Mouse (Mus musculus) adrenal gland, adult (tissue): Measurements from ENCODE around the gene Etfa.

ENCODE experiments used
- DNase-seq, 2 experiments: peaks; one replicate each; pipeline ENCODE4 v3.0.0; 2022 to 2023; ENCODE audit warnings: low spot score in 1 of 2; ENCODE audit not compliant: inconsistent age in 2 of 2

Etfa gene

GRCm38 (mm10) chr9:55525716-55526115 lies 13.7 kb upstream of the Etfa start:
- peak in 1 of 2 experiments; percentile 49 for DNase-seq

GRCm38 (mm10) chr9:55511521-55511993 lies 486 bp downstream of the Etfa start:
- peak in 1 of 2 experiments; percentile 69 for DNase-seq

- DNase-seq: peak; percentile 14 to 77
Observed at GRCm38 (mm10) chr9:55510651-55511235, 1.3 kb downstream of the Etfa start.

- no peak for DNase-seq
Observed at GRCm38 (mm10) chr9:55509731-55510130, 2.3 kb downstream of the Etfa start.

- DNase-seq: peak in 1 of 2 experiments; percentile 56
Observed at GRCm38 (mm10) chr9:55508701-55509100, 3.3 kb downstream of the Etfa start.

GRCm38 (mm10) chr9:55507922-55508321 lies 4.1 kb downstream of the Etfa start:
- DNase-seq: no peak

- DNase-seq: peak; percentile 8 to 63
Observed at GRCm38 (mm10) chr9:55482116-55482515, 29.9 kb downstream of the Etfa start.

GRCm38 (mm10) chr9:55478699-55479098 lies 33.3 kb downstream of the Etfa start:
- DNase-seq: no peak

GRCm38 (mm10) chr9:55476084-55476483 lies 36.0 kb downstream of the Etfa start:
- DNase-seq: no peak

- DNase-seq: peak in 1 of 2 experiments; percentile 48
Observed at GRCm38 (mm10) chr9:55468397-55468796, 43.6 kb downstream of the Etfa start.

GRCm38 (mm10) chr9:55453366-55453765 lies 58.7 kb downstream of the Etfa start:
- DNase-seq: no peak

- DNase-seq: no peak
Observed at GRCm38 (mm10) chr9:55452906-55453305, 59.1 kb downstream of the Etfa start.

GRCm38 (mm10) chr9:55451426-55451825 lies 60.6 kb downstream of the Etfa start:
- no peak for DNase-seq

GRCm38 (mm10) chr9:55450035-55450434 lies 62.0 kb downstream of the Etfa start:
- no peak for DNase-seq

GRCm38 (mm10) chr9:55449108-55449507 lies 62.9 kb downstream of the Etfa start:
- no peak for DNase-seq

- no peak for DNase-seq
Observed at GRCm38 (mm10) chr9:55447509-55447908, 64.5 kb downstream of the Etfa start.

- DNase-seq: no peak
Observed at GRCm38 (mm10) chr9:55439206-55439780, 72.8 kb downstream of the Etfa start.

GRCm38 (mm10) chr9:55438433-55438832 lies 73.6 kb downstream of the Etfa start:
- peak in 1 of 2 experiments; percentile 50 for DNase-seq

GRCm38 (mm10) chr9:55433875-55434274 lies 78.2 kb downstream of the Etfa start:
- DNase-seq: no peak

- peak; percentile 42 to 73 for DNase-seq
Observed at GRCm38 (mm10) chr9:55432306-55433289, 79.4 kb downstream of the Etfa start.

GRCm38 (mm10) chr9:55430133-55430532 lies 81.9 kb downstream of the Etfa start:
- peak; percentile 53 to 72 for DNase-seq
